Mouse (Mus musculus) naive thymus-derived CD4-positive, alpha-beta T cell, adult 5 months (primary cell): ENCODE data around the gene Rft1. TPM values are rescaled to one million over a fixed set of nuclear protein-coding genes. Genes with fewer than 3 reads are reported as not detected.

Source experiments
- polyA plus RNA-seq: library from polyadenylated mRNA; unstranded; fragments of 100-300 nt; shearing (Covaris generic); gene quantifications from one replicate; pipeline ENCODE4 v1.2.1, GENCODE M21; 2017

Gene Rft1
- 8.6 TPM for polyA plus RNA-seq

GRCm38 (mm10) chr14:30653943-30654659 is at the start of gene Rft1:
Rft1 (plus strand) TSS chr14:30654360.

GRCm38 (mm10) chr14:30625856-30626726 is 28.1 kb upstream of the Rft1 start, which contains the start of gene Prkcd:
Prkcd (minus strand) TSS chr14:30626210.

GRCm38 (mm10) chr14:30714799-30715617 is 60.8 kb downstream of the Rft1 start, which contains the start of gene Sfmbt1:
Sfmbt1 (plus strand) TSS chr14:30714849.

Other genes starting within 250 kb of the Rft1 start
- gene Dcp1a, start 174.8 kb upstream of the Rft1 start, polyA plus RNA-seq = 60.0 TPM
- gene Cacna1d, start 162.9 kb upstream of the Rft1 start, polyA plus RNA-seq = 1.1 TPM
- 151 TPM for gene Tkt, start 106.0 kb upstream of the Rft1 start, polyA plus RNA-seq
- 86.0 TPM for gene Prkcd, start 28.1 kb upstream of the Rft1 start, polyA plus RNA-seq
- gene Sfmbt1, start 60.5 kb downstream of the Rft1 start, polyA plus RNA-seq = 17.8 TPM
- gene Tmem110, start 171.2 kb downstream of the Rft1 start, polyA plus RNA-seq = 23.2 TPM
- gene Mustn1, start 224.8 kb downstream of the Rft1 start, polyA plus RNA-seq = 0.66 TPM
- not detected for gene Itih4, start 232.1 kb downstream of the Rft1 start, polyA plus RNA-seq